Mouse (Mus musculus) heart, postnatal 36 days (tissue): ENCODE data around the gene Macrod2. TPM values are rescaled to one million over a fixed set of nuclear protein-coding genes. Genes with fewer than 3 reads are reported as not detected.

ENCODE experiments used
- DNase-seq, 2 experiments: peaks; one replicate each; pipeline ENCODE4 v3.0.0; 2021 to 2022
- intact Hi-C: fragments of 180-260 bp; cut with DNase I; formaldehyde crosslinking; loops from one replicate; pipeline ENCODE4 v1.15.1; 2025
- total RNA-seq, 2 experiments: library from RNA; stranded (reverse); gene quantifications; 2 replicates each; pipeline ENCODE4 v1.2.3; 2021

Macrod2 gene
- total RNA-seq, 2 experiments from 2014 or later: 7.8 to 8.6 TPM

DNA sequence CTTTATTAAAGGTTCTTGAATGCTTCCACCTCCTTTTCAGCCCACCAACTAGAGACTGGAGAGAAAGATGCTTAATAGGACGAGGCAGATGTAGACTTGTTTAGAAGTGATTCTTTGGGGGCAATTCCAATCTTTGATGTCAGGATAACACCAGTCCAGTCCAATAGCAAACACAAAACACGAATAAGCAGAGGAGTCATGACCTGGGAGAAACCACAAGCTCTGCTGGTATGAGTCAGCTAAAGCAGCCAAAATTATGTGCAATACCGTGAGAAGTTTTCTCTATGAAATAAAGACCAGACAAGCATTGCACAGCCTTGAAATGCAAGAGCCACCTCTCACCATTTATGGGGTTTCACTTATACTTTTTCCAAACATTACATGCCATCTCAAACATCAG, 774.5 kb downstream of the Macrod2 start:
- intact Hi-C loops: no loop called here
- DNase-seq: no peak

DNA sequence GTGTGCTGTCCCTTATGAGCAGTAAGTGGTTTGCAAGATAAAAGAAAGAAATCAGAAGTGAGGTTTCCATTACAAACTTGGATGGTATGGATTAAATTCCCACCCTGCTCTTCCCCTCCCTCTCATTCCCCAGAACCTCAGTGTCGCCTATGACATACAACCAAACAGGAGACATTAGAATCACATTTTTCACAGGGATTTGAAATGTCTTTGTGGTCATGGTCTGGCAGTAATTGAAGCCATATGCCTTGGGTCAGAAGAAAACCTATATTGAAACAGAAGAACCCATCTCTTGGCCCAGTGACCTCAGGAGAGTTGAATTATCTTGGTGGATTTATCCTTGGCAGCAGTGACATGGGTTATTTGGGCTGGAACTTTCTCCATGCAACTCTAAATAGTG, 778.1 kb downstream of the Macrod2 start:
- intact Hi-C loops: no loop called here

DNA sequence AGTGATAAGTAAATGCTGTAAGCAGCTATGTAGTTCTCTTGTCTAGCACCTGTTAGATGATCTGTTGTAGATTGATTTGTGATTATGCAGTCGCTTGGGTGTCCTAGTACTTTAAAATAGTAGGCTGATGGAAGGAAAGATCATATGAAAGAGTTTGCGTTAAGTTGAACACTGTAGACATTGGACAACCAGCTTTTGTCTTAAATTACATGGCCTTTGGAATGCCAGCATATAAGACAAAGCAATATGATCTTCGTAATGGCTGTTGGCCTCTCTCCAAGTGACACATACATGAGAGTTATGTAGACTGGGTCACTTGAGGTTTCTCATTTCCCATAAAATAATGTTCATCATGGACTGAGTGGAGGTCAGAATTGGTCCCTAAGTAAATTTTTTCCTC, 778.5 kb downstream of the Macrod2 start:
- no peak for DNase-seq
- intact Hi-C loops: no loop called here

More for the DNA sequence above, 778.1 kb downstream of the Macrod2 start:
- DNase-seq: no peak

DNA sequence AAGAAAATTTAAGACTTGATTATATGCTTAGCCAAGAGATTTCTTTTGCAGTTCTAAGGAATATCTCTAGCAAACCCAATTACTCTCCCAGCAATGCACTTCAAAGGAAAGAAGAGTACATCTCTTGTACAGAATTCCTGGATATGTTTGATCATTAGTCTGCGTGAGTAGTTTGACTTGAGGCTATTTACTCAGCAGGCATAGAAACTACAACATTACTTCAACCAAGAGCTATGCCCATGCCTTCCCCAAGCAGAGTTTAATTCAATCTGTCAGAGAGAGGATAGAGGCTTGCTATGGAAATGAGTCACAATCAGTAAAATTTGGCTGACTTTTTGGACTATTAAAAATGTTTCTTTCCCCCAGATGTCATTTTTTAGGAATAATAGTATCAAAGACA, 785.5 kb downstream of the Macrod2 start:
- intact Hi-C loops: no loop called here
- DNase-seq: no peak

DNA sequence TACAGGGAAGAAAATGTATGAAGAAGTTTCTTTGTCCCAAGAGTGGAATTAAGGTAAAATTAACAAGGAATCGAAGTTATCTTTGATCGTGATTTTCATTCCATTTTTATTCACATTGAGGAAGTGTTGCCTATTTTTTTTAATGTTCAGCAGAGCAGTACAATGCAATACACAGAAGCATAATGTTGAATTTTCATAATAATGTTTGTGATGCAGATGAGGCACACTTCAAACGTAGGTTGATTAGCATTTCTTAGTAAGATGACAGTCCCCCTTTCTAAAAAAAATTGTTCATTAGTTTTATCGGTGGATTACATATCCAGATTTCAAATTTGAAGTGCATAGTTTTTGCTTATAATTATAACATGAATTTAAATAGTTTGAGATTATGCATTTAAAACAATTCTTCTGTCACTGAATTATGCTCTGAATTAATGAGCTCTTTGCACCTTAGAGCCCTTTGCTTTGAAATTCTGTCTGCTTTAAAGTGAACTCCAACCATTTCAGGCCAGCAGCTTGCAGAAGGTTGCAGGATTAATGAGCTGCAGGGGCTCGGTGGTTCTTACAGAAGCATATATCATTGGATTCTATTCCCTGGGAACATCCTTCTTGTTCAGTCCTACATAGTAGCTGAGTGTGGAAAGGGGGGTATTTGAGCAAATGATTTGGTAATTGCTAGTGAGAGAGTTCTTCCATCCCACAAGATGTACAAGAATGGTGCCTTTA, 787.1 kb downstream of the Macrod2 start:
- intact Hi-C loops: no loop called here
- DNase-seq: no peak

DNA sequence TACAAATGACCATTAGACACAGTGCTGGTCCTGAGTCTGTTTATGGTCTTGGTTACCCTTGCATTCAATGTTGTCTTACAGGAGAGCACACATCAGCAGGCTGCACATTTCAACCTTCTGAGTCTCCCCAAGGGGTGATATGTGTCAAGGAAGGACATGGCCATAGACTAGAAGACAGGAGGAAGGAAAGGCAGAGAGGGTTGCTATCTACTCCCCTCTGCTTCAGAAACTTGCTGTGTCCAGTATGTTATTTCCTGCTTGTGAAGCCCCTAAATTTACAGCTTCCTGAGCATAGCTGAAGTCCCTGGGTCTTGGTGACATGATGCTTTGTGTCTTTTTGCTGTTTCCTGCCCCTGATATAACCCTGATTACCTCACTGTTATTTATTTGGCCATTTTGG, 799.4 kb downstream of the Macrod2 start:
- intact Hi-C loops: no loop called here
- DNase-seq: no peak

DNA sequence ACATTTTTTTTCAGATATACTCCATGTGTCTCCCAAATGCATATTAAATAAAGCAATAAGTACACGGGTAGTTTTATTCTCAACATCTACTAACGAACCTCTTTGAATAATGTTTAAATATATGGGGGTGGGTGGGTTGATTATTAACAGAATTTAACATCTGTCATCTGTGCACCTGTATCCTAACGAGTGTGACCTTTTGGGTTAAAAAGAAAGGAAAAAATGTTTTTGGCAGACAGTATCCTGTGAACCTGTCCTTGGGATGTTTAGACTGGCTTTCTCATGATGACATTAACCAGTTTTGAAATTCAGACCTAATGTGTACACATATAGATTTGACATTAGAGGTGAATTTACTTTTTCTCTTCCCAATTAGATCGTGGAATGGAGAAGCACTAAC, 805.4 kb downstream of the Macrod2 start:
- intact Hi-C loops: no loop called here
- DNase-seq: no peak

DNA sequence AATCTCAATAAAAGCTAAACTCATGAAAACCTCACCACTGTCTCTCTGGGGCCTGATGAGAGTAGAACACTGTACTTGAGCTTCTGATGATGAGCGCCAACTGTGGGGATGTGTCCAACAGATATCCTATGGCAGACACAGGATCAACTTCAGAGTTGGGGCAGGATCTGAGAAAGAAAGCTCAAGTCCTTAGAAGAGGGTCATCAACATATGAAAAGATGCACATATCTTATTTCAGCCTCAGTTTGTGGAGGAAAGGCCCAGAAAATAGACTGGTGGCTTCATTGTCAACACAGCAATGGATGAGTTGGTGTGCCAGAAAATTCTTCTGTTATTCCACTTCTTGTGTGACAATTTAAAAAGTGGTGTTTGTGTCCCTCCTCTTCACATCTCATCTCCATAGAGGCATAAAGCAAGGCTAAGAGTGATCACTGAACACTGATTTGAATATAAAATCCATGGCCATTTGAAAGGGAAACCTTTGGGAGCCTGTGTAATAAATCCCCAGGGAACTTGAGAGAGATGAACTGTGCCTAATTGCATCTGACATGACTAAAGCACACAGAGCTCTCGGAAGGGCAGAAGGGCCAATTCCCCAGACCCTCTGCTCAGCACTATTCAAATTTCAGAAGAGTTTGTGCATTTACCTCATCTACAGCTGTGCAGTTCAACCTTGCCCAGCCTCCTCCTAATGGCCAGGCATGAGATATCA, 806.4 kb downstream of the Macrod2 start:
- DNase-seq: no peak
- intact Hi-C loops: no loop called here

DNA sequence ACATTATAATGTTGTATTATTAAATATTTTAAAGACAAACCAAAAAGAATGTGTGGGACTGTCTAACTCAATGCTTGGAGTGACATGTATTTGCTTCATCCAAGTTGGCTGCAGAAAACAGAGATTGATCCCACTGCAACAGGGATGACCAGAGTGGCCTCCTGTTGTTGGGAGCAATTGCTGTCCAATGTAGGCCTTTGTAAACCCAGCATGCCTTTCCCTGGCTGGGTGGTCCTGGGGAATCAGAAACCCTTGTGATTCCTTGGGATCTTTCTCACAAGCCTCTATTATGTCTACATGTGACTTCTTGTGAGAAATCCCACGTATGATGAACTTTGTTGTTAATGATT, 806.9 kb downstream of the Macrod2 start:
- no peak for DNase-seq
- intact Hi-C loops: no loop called here

DNA sequence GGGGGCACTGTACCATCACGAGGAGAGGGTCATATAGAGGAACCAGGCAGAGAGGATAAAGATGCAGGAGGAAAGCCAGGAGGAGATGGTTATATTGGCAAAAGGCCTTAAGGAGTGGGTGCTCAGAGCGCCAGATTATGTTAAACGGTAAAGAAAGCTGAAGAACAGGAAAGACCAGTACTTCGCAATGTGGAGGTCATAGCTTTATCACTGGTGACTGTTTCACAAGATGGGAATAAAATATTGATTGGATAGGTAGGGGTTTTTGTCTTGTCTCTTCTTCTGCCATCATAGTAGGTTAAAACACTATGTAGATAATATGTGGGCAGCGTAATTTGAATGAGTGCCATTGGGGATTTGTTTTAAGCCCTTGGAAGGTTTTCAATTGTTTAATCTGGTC, 816.2 kb downstream of the Macrod2 start:
- DNase-seq: no peak
- intact Hi-C loops: no loop called here

DNA sequence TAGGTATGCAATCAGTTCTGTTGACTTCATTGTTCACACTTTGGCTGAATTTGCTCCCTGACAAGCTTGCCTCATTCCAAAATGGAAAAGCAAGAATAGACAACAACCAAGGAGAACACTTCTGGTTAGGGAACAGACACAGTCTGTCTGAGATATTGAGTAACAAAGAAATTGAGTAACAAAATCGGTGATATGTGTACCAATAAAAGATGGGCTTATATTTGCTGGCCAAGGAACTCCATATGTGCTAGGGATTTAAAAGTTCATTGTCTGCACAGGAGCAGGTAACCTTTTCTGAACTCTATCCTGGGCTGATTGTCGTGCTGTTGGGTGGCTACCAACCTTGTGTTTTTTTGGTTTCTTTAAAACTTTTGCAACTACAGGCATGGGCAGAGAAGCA, 817.2 kb downstream of the Macrod2 start:
- intact Hi-C loops: no loop called here
- no peak for DNase-seq

DNA sequence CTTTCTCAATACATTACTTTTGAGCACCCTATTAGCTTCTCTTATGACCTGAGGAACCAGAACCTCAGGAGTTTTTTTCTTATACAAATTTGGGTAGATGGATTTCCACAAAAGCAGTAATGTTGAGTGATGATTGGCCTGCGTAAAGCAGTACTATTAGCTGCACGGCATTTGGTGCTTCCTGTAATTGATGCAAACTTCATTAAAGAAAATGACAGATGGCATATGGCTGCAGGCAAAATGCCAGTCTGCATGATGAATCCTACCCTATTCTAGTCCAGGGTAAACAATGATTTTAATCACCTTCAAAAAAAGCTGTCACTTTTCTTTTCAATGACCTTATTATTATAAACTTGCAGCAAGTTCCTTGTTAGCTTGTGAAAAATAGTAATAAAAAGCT, 822.4 kb downstream of the Macrod2 start:
- intact Hi-C loops: no loop called here
- DNase-seq: no peak

DNA sequence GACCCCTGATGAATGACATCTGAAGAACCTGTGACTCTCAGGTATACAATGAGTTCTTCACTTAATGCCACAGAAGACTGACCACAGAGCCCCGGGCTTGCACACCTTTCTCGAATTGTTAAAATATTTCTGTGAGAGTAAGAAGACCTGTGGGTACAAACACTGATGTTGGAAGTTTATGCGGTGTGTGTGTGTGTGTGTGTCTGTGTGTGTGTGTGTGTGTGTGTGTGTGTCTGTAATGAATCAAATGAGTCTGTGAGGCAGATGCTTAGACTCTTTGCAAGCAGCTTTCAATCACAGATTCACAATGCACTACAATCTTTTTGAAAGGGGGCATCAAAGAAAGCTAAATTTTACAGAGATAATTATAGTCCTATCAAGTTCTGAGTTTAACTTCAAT, 822.8 kb downstream of the Macrod2 start:
- intact Hi-C loops: no loop called here
- DNase-seq: no peak

DNA sequence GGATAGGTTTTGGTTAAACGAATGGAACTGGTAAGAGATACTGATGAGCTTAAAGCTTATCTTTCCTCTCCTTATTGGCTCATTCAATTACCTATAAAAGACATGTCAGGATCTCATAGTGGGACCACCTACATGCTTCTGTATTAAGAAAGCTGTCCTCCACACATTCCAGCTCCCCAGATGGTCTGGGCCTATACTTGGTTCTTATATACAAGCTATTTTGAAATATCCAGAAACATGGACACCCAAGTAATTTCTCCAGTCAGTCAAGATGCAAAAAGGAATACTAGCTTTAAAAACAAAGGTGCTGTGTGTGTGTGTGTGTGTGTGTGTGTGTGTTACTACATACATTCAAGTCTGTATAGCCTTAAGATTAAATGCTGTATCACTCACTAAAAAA, 833.7 kb downstream of the Macrod2 start:
- no peak for DNase-seq
- intact Hi-C loops: no loop called here

DNA sequence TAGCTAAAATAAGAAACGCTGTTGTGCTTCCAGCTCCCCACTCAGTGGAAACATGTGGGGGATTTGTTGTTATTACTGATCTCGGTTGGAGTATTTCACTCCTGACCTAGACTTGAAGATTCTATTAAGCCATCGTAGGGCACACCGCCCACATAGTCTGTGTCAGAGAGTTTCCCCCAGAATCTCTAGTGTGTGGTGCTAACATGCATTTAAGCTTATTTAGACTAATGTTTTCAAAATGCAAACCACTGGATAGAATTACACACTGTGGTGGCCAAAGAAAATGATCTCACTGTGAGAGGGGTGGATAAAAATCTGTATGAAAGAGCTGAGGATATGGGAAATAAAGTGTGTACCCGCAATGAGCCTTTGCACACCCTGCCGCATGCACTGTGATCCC, 834.7 kb downstream of the Macrod2 start:
- intact Hi-C loops: no loop called here
- DNase-seq: no peak

DNA sequence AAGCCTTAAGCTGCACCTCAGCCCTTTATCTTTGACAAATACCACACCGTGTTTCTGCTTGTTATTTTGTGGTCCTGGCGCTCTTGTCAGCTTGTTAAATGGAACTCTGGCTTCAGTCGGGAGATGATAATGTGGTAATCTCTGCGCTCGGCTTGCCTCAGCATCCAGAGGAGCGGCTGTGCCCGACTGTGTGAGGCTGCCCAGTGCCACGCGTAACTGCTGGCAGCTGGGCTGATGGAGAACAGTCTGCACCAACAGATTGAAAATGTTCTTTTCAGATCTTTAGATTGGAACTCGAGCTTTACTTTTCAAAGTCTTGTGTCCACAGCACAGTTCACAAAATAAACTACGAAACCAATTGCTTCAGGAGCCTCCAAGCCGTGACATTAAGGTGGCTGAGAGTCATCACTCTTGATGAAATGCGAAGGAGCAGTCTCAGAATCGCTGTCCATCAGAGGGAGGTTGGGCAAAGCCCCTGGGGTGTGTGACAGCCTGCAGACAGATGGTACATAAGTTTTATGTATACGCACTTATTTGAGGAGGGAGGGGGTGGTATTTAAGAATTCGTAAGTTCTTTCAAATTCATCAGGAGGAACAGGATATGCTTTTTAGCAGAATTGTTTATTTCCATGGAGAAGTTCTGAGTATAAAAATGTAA, 836.0 kb downstream of the Macrod2 start:
- DNase-seq: no peak
- intact Hi-C loops: no loop called here

DNA sequence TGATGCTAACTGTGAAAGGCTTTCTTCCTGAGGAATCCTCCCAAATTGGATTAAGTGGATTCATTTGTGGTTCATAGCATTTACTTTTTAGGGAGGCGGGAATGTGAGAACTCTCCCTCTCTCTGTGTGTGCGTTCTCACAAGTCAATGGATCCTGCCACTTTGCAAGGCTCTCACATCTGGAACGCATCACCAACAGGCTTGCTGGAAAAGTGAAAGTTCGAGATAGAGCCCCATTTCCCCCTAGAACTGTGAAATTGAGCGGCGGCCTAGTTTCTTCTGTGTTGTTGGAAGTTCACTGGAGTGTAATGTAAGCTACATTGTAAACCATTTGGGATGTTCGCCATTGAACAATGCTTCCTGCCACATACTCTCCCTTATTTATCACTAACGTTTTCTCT, 839.2 kb downstream of the Macrod2 start:
- intact Hi-C loops: no loop called here
- DNase-seq: no peak

DNA sequence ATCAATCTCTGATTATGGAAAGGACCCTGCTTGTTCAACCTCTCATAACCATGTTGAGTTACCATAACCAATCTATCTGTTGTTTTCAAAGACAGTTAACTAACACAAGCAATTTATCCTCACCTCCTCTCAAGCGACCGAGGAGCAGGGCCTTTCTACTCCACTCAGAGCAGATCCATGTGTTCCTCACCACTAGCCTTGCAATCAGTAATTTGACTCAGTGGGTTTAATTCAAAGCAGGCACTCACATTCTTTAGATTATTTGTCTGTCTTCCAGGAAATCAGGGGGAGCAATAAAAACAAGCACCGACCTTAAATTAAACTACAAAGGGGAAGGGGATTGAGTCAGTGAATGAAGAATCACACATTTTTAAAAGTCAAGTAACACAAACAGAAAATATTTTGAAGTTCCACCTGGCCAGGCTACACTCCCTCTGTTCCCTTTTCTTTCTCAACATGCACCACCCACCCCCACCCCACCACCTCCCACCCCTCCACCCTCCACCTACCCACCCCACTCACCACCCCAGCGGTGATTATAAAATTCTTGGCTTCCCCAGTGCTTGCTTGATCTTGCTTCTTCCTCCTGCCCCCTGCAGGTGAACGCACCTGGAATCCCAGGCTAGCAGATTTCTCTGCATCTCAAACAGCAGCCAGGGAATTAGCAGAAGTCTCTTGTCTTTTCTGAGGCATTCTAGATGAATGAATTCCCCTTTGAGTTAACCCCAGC, 839.8 kb downstream of the Macrod2 start:
- no peak for DNase-seq
- intact Hi-C loops: no loop called here

DNA sequence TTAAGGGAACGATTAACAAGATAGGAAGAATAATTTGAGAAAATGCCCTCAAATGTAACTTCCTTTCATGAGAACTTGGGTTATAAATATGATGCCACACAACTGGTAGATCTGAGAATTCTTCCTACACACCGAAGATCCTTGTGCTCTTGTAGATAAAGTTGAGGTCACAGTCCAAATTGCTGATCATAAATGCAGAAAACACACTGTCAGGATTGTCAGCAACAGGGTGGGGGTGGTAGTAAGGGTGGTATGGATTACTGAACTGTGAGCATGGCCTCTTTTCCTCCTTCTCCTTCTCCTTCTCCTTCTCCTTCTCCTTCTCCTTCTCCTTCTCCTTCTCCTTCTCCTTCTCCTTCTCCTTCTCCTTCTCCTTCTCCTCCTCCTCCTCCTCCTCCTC, 852.6 kb downstream of the Macrod2 start:
- DNase-seq: no peak
- intact Hi-C loops: no loop called here

DNA sequence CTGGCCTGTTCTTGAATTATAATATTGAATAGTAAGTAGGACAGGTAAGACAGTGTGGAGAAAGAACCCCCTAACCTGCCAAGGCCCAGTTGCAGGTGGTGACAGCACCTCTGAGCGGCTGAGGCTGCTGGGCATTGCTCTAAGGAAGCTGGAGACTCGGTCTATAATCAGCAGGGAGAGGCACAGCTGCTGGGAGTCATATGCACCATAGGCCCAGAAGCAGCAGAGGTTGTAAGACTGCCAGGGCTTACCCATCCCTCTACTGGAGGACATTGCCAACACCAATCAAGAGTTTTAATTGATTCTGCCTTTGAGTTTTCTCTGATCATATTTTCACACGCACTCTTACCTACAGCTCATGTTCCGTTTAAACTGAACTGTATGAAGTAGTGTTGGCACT, 869.5 kb downstream of the Macrod2 start:
- no peak for DNase-seq
- intact Hi-C loops: no loop called here

DNA sequence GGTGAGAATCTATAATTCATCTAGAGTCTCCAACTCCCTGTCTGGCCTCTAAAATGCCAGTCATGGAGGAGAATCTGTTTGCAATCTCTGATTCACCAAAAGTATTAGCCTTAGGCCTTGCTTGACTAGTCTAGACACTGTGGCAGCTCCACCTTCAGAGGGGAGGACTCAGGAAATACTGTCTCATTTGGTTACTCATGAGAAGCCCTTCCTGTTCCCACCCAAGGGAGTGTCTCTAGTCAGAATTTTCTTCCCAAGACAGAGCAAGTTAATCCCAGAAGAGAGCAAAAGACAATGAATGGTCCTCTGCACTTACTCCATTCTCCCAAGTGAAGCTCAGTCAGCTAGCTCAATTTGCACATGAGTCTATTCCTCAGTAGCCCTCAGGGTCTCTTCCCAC, 871.5 kb downstream of the Macrod2 start:
- DNase-seq: no peak
- intact Hi-C loops: no loop called here

DNA sequence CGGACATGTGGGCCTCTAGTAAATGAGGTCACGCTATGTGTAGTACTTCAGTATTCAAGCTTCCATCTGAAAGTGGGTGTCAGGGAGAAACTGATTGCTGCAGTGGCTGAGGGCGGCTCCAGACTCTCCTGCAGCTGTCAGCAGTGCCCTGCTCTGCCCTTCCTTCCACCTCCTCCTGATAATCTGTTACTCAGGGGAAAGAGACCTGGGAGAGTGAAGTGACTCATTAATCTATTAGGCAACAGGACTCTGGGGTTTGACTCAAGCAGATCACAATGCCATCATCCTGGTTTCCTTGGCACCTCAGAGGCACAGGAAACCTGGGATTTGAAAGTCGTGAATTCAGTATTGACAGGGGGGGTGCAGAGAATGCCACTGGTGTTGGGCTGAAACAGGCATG, 876.4 kb downstream of the Macrod2 start:
- no peak for DNase-seq
- intact Hi-C loops: no loop called here
